Mouse (Mus musculus) R1 (cell line): Measurements from ENCODE around the gene Rmnd5b.
A peak's percentile ranks its signal among the peaks of the same experiment; 100 is the strongest.
"Not testable (repeated sequence)": the region's sequence is repeated elsewhere in the genome, so short reads cannot be mapped to it uniquely, and the experiment has no call there.

ENCODE experiments used
- DNase-seq: peaks from one replicate; pipeline ENCODE4 v3.0.0-alpha.2; 2018; ENCODE audit warnings: low read depth, low spot score

Rmnd5b gene

GRCm38 (mm10) chr11:51621776-51622175 lies 13.9 kb downstream of the Rmnd5b start:
- no peak for DNase-seq

GRCm38 (mm10) chr11:51620084-51620483 lies 15.6 kb downstream of the Rmnd5b start:
- no peak for DNase-seq

- peak; percentile 100 for DNase-seq
Measured at GRCm38 (mm10) chr11:51619409-51620060, 16.2 kb downstream of the Rmnd5b start, which contains the start of gene Nhp2. Nhp2 (plus strand) TSS chr11:51619735.

GRCm38 (mm10) chr11:51618894-51619408 lies 16.7 kb downstream of the Rmnd5b start:
- DNase-seq = no peak

- DNase-seq = peak; percentile 83
Measured at GRCm38 (mm10) chr11:51617693-51618092, 18.0 kb downstream of the Rmnd5b start.

- not testable (repeated sequence) for DNase-seq
Measured at GRCm38 (mm10) chr11:51616113-51616512, 19.6 kb downstream of the Rmnd5b start.

GRCm38 (mm10) chr11:51615601-51616000 lies 20.1 kb downstream of the Rmnd5b start:
- DNase-seq = peak; percentile 93

- DNase-seq = peak; percentile 63
Measured at GRCm38 (mm10) chr11:51615129-51615528, 20.6 kb downstream of the Rmnd5b start.

GRCm38 (mm10) chr11:51614256-51614655 lies 21.4 kb downstream of the Rmnd5b start:
- DNase-seq = peak; percentile 70

GRCm38 (mm10) chr11:51609940-51610339 lies 25.8 kb downstream of the Rmnd5b start:
- not testable (repeated sequence) for DNase-seq

GRCm38 (mm10) chr11:51609266-51609909 lies 26.3 kb downstream of the Rmnd5b start:
- DNase-seq = no peak

- DNase-seq = no peak
Measured at GRCm38 (mm10) chr11:51607096-51607738, 28.5 kb downstream of the Rmnd5b start.

- peak; percentile 97 for DNase-seq
Measured at GRCm38 (mm10) chr11:51606447-51607095, 29.1 kb downstream of the Rmnd5b start, which contains the start of gene Hnrnpab. Hnrnpab (minus strand) TSS chr11:51606847.

GRCm38 (mm10) chr11:51605602-51606446 lies 29.9 kb downstream of the Rmnd5b start:
- DNase-seq = peak; percentile 84

GRCm38 (mm10) chr11:51602253-51602652 lies 33.4 kb downstream of the Rmnd5b start:
- DNase-seq = no peak

GRCm38 (mm10) chr11:51597553-51597952 lies 38.1 kb downstream of the Rmnd5b start:
- no peak for DNase-seq

- DNase-seq = no peak
Measured at GRCm38 (mm10) chr11:51595459-51596083, 40.1 kb downstream of the Rmnd5b start.

- DNase-seq = no peak
Measured at GRCm38 (mm10) chr11:51594715-51595350, 40.9 kb downstream of the Rmnd5b start.

GRCm38 (mm10) chr11:51593849-51594248 lies 41.8 kb downstream of the Rmnd5b start:
- no peak for DNase-seq

GRCm38 (mm10) chr11:51593368-51593767 lies 42.3 kb downstream of the Rmnd5b start:
- no peak for DNase-seq
